Mouse (Mus musculus) embryo, embryonic 9.5 days (tissue): ENCODE results near the gene Abhd11.
"Not testable (repeated sequence)": the region's sequence is repeated elsewhere in the genome, so short reads cannot be mapped to it uniquely, and the experiment has no call there.

Experiments used
- DNase-seq: peaks from one replicate; pipeline ENCODE4 v3.0.0-alpha.2; 2017; ENCODE audit errors: extremely low spot score

Abhd11 gene

GRCm38 (mm10) chr5:135023344-135024173, 14.6 kb downstream of the Abhd11 start, which contains the start of gene Stx1a:
Gene Stx1a (plus strand): TSS chr5:135023482.
- peak; percentile 91 for DNase-seq

- no peak for DNase-seq
Observed at GRCm38 (mm10) chr5:135024665-135025224, 15.8 kb downstream of the Abhd11 start.

- DNase-seq, result no peak
Observed at GRCm38 (mm10) chr5:135025899-135026298, 16.9 kb downstream of the Abhd11 start.

- no peak for DNase-seq
Observed at GRCm38 (mm10) chr5:135029007-135029854, 20.3 kb downstream of the Abhd11 start.

GRCm38 (mm10) chr5:135032581-135032980, 23.6 kb downstream of the Abhd11 start:
- DNase-seq, result no peak

- no peak for DNase-seq
Observed at GRCm38 (mm10) chr5:135034593-135034992, 25.6 kb downstream of the Abhd11 start.

GRCm38 (mm10) chr5:135035608-135036359, 26.8 kb downstream of the Abhd11 start:
- no peak for DNase-seq

GRCm38 (mm10) chr5:135037946-135038345, 29.0 kb downstream of the Abhd11 start:
- DNase-seq, result no peak

GRCm38 (mm10) chr5:135039541-135039940, 30.6 kb downstream of the Abhd11 start:
- DNase-seq, result no peak

- no peak for DNase-seq
Observed at GRCm38 (mm10) chr5:135040059-135040458, 31.1 kb downstream of the Abhd11 start.

- DNase-seq, result no peak
Observed at GRCm38 (mm10) chr5:135040777-135041176, 31.8 kb downstream of the Abhd11 start.

- peak; percentile 32 for DNase-seq
Observed at GRCm38 (mm10) chr5:135042105-135042788, 33.3 kb downstream of the Abhd11 start.

- no peak for DNase-seq
Observed at GRCm38 (mm10) chr5:135044575-135044974, 35.6 kb downstream of the Abhd11 start.

- DNase-seq, result no peak
Observed at GRCm38 (mm10) chr5:135048539-135048938, 39.6 kb downstream of the Abhd11 start.

GRCm38 (mm10) chr5:135049268-135049667, 40.3 kb downstream of the Abhd11 start:
- not testable (repeated sequence) for DNase-seq

- DNase-seq, result no peak
Observed at GRCm38 (mm10) chr5:135053356-135053755, 44.4 kb downstream of the Abhd11 start.
